Mouse (Mus musculus): ENCODE measurements around the gene 6430531B16Rik. TPM values are rescaled to one million over a fixed set of nuclear protein-coding genes. Genes with fewer than 3 reads are reported as not detected.

The 6430531B16Rik gene
- not detected in 2 replicates for polyA plus RNA-seq (2012; ENCODE audit: low replicate concordance)

GRCm38 (mm10) chr7:139978278-139978892 is at the start of gene 6430531B16Rik:
6430531B16Rik (minus strand) TSS chr7:139978755.

GRCm38 (mm10) chr7:139992406-139992805 is 13.9 kb upstream of the 6430531B16Rik start, which contains the start of gene Adam8:
Adam8 (minus strand) TSS chr7:139992562.

GRCm38 (mm10) chr7:139943674-139944281 is 34.8 kb downstream of the 6430531B16Rik start, which contains the start of gene Utf1:
Utf1 (plus strand) TSS chr7:139943789.

Other genes starting within 250 kb of the 6430531B16Rik start
- not detected in 2 replicates for gene Adgra1, start 144.6 kb downstream of the 6430531B16Rik start, polyA plus RNA-seq (2012; ENCODE audit: low replicate concordance)
- gene Kndc1, start 84.1 kb downstream of the 6430531B16Rik start, polyA plus RNA-seq (2012; ENCODE audit: low replicate concordance): 0.06 TPM in 1 of 2 replicates, not detected in the other
- gene Utf1, start 35.0 kb downstream of the 6430531B16Rik start, polyA plus RNA-seq (2012; ENCODE audit: low replicate concordance): 0.39 and 0.77 TPM in 2 replicates
- gene Adam8, start 13.8 kb upstream of the 6430531B16Rik start, polyA plus RNA-seq (2012; ENCODE audit: low replicate concordance): 2.5 and 4.3 TPM in 2 replicates
- 15.0 and 21.8 TPM in 2 replicates for gene Zfp511, start 57.6 kb upstream of the 6430531B16Rik start, polyA plus RNA-seq (2012; ENCODE audit: low replicate concordance)
- 2.9 and 8.4 TPM in 2 replicates for gene Tubgcp2, start 57.9 kb upstream of the 6430531B16Rik start, polyA plus RNA-seq (2012; ENCODE audit: low replicate concordance)
- gene Msx3, start 70.3 kb upstream of the 6430531B16Rik start, polyA plus RNA-seq (2012; ENCODE audit: low replicate concordance): not detected in 2 replicates
- gene Caly, start 103.8 kb upstream of the 6430531B16Rik start, polyA plus RNA-seq (2012; ENCODE audit: low replicate concordance): not detected in 2 replicates
- not detected in 2 replicates for gene Prap1, start 114.6 kb upstream of the 6430531B16Rik start, polyA plus RNA-seq (2012; ENCODE audit: low replicate concordance)
- gene Fuom, start 123.7 kb upstream of the 6430531B16Rik start, polyA plus RNA-seq (2012; ENCODE audit: low replicate concordance): 22.3 and 34.2 TPM in 2 replicates
- gene Paox, start 137.0 kb upstream of the 6430531B16Rik start, polyA plus RNA-seq (2012; ENCODE audit: low replicate concordance): 2.6 and 4.2 TPM in 2 replicates
- 2.1 and 6.3 TPM in 2 replicates for gene Echs1, start 137.7 kb upstream of the 6430531B16Rik start, polyA plus RNA-seq (2012; ENCODE audit: low replicate concordance)
- gene Mtg1, start 158.8 kb upstream of the 6430531B16Rik start, polyA plus RNA-seq (2012; ENCODE audit: low replicate concordance): 5.5 and 5.9 TPM in 2 replicates
- not detected in 2 replicates for gene Sprn, start 176.1 kb upstream of the 6430531B16Rik start, polyA plus RNA-seq (2012; ENCODE audit: low replicate concordance)
- not detected in 2 replicates for gene Olfr522, start 186.0 kb upstream of the 6430531B16Rik start, polyA plus RNA-seq (2012; ENCODE audit: low replicate concordance)
- gene Olfr523, start 194.5 kb upstream of the 6430531B16Rik start, polyA plus RNA-seq (2012; ENCODE audit: low replicate concordance): not detected in 2 replicates
- not detected in 2 replicates for gene Olfr524, start 227.2 kb upstream of the 6430531B16Rik start, polyA plus RNA-seq (2012; ENCODE audit: low replicate concordance)
- gene Cd163l1, start 239.5 kb upstream of the 6430531B16Rik start, polyA plus RNA-seq (2012; ENCODE audit: low replicate concordance): 0.07 TPM in 1 of 2 replicates, not detected in the other